Mouse (Mus musculus): ENCODE measurements around the gene Zfp784.

Gene Zfp784

DNA sequence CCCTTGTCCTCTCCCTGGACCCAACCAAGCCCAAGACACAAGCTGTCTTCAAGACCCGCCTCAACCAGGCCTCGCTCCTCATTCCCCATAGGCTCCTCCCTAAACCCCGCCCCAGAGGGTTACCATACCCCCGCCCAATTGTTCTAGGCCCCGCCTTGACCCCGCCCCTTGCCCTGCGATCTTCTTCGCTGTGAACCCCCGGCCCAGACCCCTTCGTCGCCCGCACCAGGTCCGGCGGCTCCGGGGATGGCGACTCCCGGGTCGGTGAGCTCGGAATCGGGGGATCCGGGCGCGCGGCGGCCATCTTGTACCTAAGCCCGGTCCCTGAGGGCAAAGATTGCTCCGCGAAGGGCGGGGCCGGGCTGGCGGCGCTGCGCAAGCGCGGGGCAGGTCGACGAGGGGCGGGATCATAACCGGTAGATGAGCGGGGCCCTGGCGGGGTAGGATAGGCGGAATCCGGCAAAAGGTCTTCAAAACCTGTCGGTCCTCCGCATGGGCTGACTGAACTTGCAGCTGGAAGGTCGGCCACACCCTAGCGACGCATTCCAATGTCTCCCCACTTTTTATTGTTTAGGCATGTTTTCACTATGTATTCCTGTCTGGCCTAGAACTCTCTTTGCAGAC, at the start of gene Zfp784:
Gene Zfp784, minus strand, starts transcription at position 338 of the 624 bp plus-strand sequence.
- in situ Hi-C loops (cut with MboI, MseI), result no loop called here

DNA sequence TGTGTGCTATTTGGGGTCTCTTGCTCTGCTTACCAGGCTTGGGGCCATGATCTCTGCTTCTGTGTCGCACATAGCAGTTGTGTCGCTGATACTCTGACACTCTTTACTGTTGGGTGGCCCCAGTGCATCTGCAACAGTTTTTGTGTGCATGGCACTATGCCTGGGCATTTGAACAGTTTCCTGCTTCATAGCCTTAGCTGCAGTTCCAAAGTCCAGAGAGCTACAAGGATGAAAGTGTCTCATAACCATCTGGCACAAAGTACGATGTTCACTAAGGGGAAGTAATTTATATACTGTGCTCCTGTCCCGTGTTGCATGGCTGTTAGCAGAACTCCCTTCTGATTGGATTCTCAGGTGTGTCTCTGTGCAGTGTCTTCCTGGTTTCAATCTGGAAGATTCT, 49.6 kb upstream of the Zfp784 start:
- in situ Hi-C loops (cut with MboI, MseI), result loop anchor here (25.0 kb wide), 1 partner anchor 1299 kb away; the partner anchor contains the start of genes Smim17 and Zfp28

DNA sequence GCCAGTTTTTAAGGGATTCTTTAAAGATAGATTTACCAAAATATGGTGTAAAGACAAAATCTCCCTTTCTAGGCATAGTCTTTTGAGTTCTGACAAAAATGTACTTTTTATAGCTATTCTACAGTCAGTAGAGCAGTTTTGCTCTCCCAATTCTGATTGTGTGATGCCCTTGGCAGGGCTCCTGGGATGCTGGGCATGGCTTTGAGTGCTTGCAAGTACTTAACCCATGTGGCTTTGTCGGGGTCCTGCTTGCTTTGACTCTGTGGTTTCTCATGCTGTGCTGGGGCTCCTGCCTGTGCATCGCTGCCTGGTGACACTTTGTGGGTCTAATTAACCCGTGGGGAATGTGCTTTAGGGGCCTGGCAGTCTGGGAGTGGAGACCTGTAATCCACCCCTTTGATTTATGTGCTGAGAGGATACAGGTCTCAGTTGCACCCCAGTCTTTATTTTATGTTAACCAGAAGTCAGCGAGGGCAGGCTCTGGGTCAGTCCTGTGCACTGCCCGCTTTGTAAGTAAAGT, 48.7 kb upstream of the Zfp784 start:
- in situ Hi-C loops (cut with MboI, MseI), result loop anchor here (25.0 kb wide), 1 partner anchor 1300 kb away; the partner anchor contains the start of genes Smim17 and Zfp28

DNA sequence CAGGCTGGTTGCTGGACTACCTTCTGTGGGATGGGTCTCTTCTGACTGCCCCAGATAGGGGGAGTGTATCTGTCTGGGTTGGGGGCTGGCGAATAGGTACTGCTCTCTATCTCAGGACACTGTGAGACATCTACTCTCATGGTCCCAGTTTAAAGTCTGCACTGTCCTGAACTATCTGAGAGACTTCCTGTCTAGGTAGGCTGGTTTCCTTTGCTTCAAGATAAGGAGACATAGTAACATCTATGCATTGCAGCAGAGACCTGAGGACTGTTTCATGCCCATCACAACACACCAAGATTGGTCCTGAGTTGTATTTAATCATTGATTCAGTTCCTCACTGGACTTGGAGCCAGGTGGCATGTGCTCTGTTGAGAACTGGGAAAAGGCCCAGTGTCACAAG, 47.3 kb upstream of the Zfp784 start:
- in situ Hi-C loops (cut with MboI, MseI), result loop anchor here (25.0 kb wide), 1 partner anchor 1302 kb away; the partner anchor contains the start of genes Smim17 and Zfp28

DNA sequence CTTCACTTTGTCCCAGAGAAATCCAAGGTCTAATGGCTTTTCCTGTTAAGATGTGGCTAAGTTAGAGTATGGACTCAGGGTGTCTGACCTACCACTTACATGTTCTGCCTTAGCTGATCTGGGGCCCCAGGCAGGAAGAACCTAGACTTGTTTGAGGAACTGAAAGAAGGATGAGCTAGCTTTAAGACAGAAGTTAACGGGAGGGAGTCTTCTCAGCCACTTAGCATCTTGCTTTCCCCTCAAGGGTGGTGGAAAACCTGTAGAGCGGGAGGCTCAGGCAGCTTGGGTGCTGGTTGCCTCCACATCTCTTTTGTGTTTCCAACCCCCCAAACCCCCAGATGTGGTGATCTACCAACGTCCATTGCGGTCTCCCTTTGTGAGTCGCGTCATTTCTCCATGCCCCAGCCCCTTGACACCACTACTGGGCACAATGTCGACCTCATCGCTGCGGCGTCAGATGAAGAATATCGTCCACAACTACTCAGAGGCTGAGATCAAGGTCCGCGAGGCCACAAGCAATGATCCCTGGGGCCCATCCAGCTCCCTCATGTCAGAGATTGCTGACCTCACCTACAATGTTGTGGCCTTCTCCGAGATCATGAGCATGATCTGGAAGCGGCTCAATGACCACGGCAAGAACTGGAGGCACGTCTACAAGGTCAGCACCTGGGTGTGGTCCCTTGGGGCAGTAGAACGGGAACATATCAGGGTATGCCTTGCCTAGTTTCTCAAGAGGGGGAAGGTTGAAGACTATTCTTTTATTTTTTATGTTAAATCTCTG, 45.3 kb upstream of the Zfp784 start:
- in situ Hi-C loops (cut with MboI, MseI), result loop anchor here (25.0 kb wide), 1 partner anchor 1304 kb away; the partner anchor contains the start of genes Smim17 and Zfp28

DNA sequence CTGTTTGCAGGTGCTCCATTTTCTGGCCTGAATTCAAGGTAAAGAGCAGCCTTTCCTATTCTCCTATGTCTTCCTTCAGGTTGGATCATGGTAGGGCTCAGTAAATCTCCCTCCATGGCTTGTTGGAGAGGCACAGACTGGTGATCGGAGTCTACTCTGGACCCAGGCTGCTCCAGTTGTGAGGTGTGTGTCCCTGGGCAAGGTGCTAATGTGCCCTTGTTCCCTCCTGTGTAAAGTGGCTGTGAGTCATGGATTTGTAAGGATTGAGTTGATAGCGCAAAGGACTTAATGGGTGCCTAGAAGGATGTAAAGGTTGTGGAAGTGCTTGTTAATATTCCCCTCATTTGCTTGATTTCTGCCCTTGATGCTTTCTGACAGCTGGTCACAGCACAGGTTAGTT, 43.7 kb upstream of the Zfp784 start:
- in situ Hi-C loops (cut with MboI, MseI), result loop anchor here (25.0 kb wide), 1 partner anchor 1305 kb away; the partner anchor contains the start of genes Smim17 and Zfp28

DNA sequence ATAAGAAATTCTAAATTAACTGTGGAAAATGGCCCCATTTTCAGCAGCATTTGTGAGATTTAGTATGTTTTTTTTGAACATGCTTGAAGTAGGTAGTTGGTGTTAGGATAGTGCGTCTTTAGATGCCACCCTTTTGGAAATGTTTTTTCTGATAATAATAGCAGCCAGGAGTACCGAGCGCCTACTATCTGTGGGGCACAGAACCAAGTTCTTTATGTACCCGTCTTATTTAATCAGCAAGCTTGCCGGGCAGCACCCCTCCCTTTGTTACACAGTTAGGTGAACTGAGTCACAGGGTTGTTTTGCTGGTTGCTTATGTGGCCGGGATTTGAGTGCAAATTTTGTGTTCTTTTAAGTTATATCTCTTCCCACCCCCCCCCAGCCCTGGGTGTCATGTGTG, 43.0 kb upstream of the Zfp784 start:
- in situ Hi-C loops (cut with MboI, MseI), result loop anchor here (25.0 kb wide), 1 partner anchor 1306 kb away; the partner anchor contains the start of genes Smim17 and Zfp28

DNA sequence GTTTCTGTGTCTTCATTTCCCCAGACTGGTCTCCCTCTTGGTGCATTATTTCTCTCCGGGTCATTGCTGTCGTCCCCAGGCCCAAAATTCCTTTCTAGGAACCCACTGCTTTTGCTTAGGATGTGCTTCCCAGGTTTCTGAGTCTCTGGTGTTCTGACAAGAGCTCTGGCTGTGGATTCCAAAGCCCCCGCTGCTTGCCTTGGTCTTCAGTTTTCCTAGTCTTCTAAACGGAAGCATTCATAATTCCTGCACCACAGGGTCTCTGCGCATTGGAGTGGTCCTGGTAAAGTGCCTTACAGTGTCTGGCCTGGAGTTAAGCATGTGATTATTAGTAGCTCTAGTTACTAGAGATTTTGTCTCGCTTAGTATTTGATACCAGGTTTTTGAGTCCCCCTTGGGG, 42.6 kb upstream of the Zfp784 start:
- in situ Hi-C loops (cut with MboI, MseI), result loop anchor here (25.0 kb wide), 1 partner anchor 1306 kb away; the partner anchor contains the start of genes Smim17 and Zfp28

DNA sequence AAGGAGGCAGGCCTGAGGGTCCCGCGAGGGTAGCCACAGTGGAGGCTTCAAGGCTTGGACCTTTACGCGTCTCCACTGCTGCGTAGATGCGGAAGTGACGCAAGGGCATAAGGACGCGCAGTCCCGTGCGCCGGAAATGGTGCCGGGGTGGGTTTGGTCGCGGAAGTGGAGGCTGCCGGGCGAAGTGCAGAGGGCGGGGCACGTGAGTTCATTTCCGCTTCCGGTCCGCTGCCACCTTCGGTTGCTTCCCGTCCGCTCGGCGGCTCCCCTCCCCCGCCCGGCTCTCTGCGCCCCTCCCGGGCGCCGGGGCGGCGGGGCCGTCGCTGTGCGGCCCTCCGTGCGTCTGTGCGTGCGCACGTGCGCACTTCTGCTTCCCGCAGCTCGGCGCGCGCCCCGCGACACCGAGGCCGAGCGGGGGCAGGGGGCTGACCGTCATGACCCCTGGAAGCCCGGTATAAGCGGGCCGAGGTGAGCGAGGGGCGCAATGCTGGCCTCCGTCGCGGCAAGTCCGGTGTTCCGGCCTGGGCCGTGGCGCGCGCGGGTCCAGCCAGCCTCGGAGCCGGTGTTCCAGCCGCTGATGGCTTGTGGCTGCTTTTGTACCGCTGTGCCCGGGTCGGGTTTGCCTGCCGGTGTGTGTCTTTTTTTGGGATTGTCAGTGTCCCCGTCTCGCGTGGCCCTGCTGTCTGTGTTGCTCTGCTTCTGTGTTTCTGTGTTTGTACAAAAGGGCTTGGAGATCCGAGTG, 41.9 kb upstream of the Zfp784 start, which contains the start of gene Epn1:
Gene Epn1, plus strand, starts transcription at position 226 of the 742 bp plus-strand sequence.
- in situ Hi-C loops (cut with MboI, MseI), result loop anchor here (25.0 kb wide), 1 partner anchor 1307 kb away; the partner anchor contains the start of genes Smim17 and Zfp28

DNA sequence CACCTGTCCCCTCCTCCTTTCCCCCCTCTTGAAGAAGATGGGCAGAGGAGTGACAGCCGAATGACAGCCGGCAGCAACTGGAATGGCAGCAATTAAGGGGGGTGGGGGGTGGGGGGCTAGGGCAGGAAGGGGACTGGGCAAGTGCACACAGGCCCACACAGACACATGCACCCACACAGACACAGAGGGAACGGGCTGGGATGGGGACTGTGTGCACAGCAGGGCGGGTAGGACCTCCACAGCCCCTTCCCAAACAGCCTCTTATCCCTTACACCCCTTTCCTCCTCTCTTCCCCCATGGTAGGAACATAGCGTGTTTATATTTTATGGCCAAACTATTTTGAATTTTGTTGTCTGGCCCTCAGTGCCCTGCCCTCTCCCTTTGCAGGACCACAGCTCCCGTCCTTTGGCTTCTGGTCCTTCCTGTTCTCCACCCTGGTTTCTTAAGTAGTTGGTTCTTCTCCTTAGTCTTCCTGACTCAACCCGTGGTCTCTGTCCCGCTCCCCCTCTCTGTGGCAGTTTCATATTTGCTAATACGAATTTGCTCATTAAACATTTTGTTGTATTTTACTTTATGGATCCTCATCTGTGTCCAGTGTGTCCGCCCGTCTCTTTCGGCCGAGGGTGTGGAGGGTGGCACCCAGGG, 41.2 kb upstream of the Zfp784 start:
- in situ Hi-C loops (cut with MboI, MseI), result loop anchor here (25.0 kb wide), 1 partner anchor 1308 kb away; the partner anchor contains the start of genes Smim17 and Zfp28

DNA sequence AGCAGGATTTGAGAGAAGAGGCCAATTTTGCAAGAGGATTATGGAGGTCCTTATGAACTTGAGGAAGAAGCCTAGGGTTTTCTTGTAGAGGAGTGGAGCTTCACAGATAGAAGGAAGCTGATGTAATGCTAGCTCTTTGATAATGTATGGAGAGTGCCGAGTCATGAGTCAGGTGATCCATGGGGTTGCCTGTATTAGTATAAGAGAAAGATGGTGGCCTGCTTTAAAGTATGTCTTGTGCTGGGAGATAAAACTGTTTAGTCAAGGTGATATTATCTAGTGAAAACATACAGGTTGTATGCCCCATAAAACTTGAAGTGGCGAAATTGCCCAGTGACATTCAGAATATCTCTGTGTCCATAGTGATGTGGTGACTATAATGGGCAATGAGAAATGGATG, 38.7 kb upstream of the Zfp784 start:
- in situ Hi-C loops (cut with MboI, MseI), result loop anchor here (25.0 kb wide), 1 partner anchor 1310 kb away; the partner anchor contains the start of genes Smim17 and Zfp28

DNA sequence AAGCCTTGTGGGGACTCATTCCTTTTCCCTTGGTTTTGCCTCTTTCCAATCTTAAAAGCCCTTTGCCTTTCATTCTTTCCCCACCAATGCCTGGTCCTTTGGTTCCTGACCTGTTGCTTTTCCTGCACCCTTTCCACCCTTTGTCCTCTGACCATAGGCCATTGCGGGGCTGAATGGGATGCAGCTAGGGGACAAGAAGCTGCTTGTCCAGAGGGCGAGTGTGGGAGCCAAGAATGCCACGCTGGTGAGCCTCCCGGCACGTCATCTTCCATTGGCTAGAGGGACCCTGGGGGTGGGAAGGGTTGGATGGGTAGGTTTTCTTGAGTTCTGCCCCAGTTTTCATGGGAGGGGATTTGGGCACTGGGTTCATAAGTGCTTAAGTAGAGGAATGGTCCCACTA, 36.7 kb upstream of the Zfp784 start:
- in situ Hi-C loops (cut with MboI, MseI), result loop anchor here (25.0 kb wide), 4 partner anchors 938 to 1388 kb away; partner anchors contain the start of genes Leng8, Mboat7, Smim17 and Tmc4

DNA sequence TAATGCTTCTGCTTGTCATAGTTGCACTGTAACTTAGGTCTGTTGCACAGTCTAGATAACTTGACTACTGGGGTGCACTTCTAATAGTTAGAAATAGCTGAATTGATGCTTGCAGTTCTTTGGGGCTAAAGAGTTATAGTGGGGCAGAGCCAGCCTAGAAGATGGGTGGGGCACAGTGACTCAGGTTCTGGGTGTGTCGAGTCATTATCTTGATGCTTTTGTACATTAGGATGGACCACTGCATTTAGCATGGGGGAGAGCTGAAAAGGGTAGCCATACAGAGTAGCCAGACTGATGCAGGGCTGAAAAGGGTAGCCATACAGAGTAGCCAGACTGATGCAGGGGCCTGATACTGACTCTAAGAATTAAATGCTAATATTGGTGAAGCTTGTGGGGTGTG, 35.3 kb upstream of the Zfp784 start:
- in situ Hi-C loops (cut with MboI, MseI), result loop anchor here (25.0 kb wide), 3 partner anchors 936 to 1386 kb away; partner anchors contain the start of genes Leng8, Mboat7, Tmc4 and Tsen34

DNA sequence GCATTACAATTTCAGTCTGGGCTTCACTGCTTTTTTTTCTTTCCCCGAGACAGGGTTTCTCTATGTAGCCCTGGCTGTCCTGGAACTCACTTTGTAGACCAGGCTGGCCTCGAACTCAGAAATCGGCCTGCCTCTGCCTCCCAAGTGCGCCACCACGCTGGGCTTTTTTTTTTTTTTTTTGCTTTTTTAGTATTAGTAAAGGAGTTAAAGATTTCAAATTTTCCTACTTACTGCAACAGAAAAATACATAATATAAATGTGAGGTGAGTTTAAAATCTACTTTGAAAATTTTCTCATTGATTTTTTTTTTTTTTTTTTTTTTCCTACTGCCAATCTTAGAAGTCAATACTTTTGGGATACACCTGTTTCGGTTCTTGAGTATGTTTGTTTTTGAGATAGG, 26.6 kb upstream of the Zfp784 start:
- in situ Hi-C loops (cut with MboI, MseI), result loop anchor here (25.0 kb wide), 3 partner anchors 928 to 1378 kb away; partner anchors contain the start of genes Leng8, Mboat7, Tmc4 and Tsen34

DNA sequence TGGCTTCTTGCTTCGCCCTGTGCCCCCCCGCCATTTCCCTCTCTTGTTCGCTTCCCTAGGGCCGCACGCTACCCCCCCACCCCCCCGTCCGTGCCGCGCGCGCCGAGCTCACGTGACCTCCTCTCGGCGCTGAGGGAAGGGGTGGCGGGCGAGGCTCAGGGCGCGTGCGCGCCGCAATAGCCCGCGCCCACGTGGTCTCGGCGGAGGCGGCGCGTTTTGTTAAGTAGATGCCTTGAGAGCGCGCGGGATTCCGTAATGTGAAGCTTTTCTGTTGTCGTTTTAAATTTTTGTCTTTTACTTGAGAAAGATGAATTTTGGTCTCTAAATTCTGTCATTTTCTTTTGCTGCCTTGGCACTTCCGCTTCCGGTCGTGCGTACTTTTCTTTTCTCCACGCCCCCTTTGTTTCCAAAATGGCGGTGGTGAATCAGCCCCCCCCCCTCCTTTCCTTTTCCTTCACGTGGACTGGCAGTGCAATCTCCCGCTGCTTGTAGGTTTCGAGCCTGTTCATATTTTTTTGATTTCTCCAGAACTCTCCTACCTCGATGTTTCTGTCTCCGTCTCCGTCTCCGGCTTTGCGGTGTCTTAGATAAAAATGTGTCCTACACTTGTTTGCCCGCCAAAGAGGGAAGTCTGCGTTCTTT, 24.2 kb upstream of the Zfp784 start:
- in situ Hi-C loops (cut with MboI, MseI), result loop anchor here (25.0 kb wide), 3 partner anchors 925 to 1375 kb away; partner anchors contain the start of genes Leng8, Mboat7, Tmc4 and Tsen34

DNA sequence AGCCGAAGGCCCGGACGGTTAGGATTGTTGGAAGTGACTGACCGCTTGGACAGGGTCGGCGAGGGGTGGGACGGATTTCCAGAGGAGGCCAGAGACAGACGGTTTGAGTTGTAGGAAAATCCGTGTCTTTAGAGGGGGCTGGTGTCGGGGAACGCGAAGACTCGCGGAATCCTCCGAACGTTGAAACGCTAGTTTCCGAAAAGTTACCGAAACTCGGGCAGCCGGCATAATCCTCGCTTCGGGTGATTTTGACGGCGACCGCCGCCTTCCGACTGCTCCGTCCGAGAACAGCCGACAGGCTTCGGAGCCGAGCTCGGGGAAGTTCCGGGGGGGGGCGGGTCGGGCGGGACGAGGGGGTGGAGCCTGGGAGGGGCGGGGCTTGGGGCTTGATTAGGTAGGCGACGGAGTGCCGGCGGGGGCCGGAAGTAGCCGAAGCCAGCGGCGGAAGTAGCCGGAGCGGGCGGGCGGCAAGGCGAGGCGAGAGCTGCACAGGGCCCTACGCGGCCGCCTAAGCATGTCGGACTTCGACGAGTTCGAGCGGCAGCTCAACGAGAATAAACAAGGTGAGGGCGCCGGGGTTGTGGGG, 23.6 kb upstream of the Zfp784 start, which contains the start of gene U2af2:
Gene U2af2, plus strand, starts transcription at position 370 of the 586 bp plus-strand sequence.
- in situ Hi-C loops (cut with MboI, MseI), result loop anchor here (25.0 kb wide), 3 partner anchors 925 to 1375 kb away; partner anchors contain the start of genes Leng8, Mboat7, Tmc4 and Tsen34

DNA sequence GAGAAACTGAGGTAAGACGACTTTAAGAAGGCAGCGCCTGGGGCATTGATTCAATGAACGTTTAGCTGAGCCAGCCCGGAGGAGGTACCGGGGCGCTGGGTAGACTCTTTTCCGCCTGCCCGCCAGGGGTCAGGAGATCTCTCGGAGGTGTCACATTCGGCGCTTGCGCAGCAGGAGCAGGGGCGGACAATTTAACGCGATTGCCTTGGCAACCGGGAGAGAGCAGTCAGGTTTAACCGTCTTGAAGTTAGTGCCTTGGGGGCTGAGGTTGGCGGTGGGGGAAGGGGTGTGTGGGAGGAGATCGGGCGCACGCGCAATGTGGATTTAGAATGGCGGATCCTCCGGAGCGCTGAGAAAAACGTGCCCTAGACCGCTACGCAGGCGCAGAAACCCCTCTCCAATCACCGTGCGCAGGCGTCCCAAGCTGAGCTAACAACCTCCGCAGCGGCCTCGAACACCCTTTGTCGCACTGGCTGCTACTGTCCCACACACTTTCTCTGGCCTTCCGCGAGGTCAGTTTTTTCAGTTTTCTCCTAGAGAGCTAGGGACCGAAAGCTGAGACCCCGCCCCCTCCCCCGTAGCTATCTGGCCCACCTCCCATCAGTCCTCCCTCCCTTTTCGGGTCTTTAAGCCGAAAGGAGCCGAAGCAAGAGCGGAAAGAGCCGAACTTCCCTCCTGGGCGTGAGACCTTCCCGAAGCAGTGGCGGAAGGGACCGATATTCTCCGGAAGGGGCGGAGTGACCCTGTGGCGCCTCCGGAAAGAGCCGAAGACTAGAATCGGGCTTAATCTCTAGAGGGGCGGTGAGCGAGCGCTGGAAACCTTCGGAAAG, 22.9 kb upstream of the Zfp784 start:
- in situ Hi-C loops (cut with MboI, MseI), result loop anchor here (25.0 kb wide), 3 partner anchors 924 to 1374 kb away; partner anchors contain the start of genes Leng8, Mboat7, Tmc4 and Tsen34

DNA sequence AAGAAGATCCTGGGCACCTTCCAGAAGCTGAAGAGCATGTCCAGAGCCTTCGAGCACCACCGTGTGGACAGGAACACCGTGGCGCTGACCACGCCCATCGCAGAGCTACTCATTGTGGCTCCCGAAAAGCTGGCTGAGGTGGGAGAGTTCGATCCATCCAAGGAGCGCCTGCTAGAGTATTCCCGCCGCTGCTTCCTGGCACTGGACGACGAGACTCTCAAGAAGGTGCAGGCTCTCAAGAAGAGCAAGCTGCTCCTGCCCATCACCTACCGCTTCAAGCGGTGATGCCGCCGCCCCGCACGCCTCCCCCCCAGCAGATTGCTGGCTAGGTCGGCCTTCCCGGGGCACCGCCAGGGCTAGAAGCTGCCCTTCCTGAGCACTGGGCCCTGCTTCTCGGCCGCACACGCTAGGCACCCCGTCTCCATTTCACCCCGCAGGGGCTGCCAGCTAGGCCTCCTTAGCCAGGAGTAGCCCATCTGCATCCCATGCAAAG, 22.0 kb upstream of the Zfp784 start:
- in situ Hi-C loops (cut with MboI, MseI), result loop anchor here (25.0 kb wide), 3 partner anchors 923 to 1373 kb away; partner anchors contain the start of genes Leng8, Mboat7, Tmc4 and Tsen34

Measured in T-helper 2 cell (primary cell).